Mouse (Mus musculus) gastrocnemius, postnatal 14 days (tissue): ENCODE measurements at regions not wholly inside any gene's neighbourhood (a gene's known extent, or its start where the extent isn't known, plus 50 kb on each side); places are given as distances from the start of the nearest gene placed in this dataset.

Experiments used
- DNase-seq: peaks from one replicate; pipeline ENCODE4 v3.0.0; 2021; ENCODE audit warnings: mixed read lengths
- intact Hi-C: fragments of 180-260 bp; cut with DNase I; formaldehyde crosslinking; loops from one replicate; pipeline ENCODE4 v1.15.1; 2025; ENCODE audit warnings: low total_unique reads

GRCm38 (mm10) chr10:66896698-66897622 lies 199.0 kb upstream of the Jmjd1c start:
- no peak for DNase-seq
- intact Hi-C loops: no loop called here

DNA sequence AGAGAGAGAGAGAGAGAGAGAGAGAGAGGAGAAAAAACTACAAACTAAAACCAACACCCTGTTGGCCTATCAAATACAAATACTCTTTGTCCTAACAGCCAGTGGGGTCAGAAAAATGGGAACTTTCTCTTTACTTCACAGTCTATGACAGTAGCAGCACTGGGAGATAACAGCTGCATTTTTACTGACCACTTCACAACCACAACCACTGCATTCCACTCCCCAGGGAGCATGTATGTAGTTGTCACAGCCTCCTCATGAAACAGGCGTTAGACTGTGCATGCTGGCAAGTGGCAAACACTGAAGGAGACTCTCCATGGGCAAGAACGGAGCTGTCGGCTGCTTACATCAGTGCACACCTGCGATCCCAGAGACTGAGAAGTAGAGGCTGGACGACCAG lies 196.2 kb upstream of the Jmjd1c start:
- no peak for DNase-seq
- intact Hi-C loops: loop anchor here (10.0 kb wide), 1 partner anchor 405 kb away; no protein-coding TSS in a partner anchor

GRCm38 (mm10) chr10:66900781-66901180 lies 195.1 kb upstream of the Jmjd1c start:
- intact Hi-C loops: loop anchor here (10.0 kb wide), 1 partner anchor 404 kb away; no protein-coding TSS in a partner anchor
- no peak for DNase-seq

GRCm38 (mm10) chr10:66901873-66902272 lies 194.1 kb upstream of the Jmjd1c start:
- intact Hi-C loops: loop anchor here (10.0 kb wide), 1 partner anchor 403 kb away; no protein-coding TSS in a partner anchor

DNA sequence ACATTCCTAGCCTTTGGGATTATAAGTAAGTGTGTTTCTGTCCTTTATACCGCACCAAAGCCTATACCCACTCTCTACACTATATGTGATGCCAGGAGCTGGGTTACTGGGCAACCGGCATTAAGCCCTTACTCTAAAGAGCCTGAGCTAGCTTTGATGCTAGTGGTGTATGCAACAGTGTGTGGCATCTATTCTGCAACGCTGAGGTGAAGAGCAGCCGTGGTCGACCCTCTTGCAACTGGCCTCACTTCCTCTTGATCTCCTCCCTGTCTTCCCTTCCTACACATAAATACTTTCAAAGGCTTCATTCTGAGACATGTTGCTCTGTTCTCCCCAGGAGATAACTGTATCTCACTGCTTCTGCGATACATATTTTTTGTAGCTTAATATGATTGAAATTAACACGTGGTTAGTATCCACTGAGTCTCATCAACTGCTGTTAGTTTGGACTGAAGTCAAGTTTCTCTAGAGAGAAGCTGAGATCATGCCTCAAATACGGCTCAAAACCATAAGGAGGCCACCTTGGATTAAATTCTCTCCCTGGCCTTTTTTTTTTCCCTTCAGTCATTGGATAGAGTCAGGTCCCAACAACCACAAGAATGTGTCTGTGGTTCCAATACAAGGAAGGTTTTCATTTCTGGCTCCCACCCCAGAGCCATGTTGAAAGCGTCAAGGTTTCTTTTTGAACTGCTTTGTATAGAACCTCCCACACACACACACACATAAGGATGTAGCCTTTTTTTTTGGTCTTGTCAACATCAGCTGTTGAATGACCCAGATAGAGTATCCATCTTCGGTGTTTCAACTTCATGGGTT lies 191.2 kb upstream of the Jmjd1c start:
- no peak for DNase-seq
- intact Hi-C loops: loop anchor here (10.0 kb wide), 1 partner anchor 400 kb away; no protein-coding TSS in a partner anchor

More at GRCm38 (mm10) chr10:66901873-66902272, 194.1 kb upstream of the Jmjd1c start:
- no peak for DNase-seq

- intact Hi-C loops: loop anchor here (10.0 kb wide), 1 partner anchor 397 kb away; no protein-coding TSS in a partner anchor
- DNase-seq: no peak
Measured at GRCm38 (mm10) chr10:66907842-66908241, 188.1 kb upstream of the Jmjd1c start.

DNA sequence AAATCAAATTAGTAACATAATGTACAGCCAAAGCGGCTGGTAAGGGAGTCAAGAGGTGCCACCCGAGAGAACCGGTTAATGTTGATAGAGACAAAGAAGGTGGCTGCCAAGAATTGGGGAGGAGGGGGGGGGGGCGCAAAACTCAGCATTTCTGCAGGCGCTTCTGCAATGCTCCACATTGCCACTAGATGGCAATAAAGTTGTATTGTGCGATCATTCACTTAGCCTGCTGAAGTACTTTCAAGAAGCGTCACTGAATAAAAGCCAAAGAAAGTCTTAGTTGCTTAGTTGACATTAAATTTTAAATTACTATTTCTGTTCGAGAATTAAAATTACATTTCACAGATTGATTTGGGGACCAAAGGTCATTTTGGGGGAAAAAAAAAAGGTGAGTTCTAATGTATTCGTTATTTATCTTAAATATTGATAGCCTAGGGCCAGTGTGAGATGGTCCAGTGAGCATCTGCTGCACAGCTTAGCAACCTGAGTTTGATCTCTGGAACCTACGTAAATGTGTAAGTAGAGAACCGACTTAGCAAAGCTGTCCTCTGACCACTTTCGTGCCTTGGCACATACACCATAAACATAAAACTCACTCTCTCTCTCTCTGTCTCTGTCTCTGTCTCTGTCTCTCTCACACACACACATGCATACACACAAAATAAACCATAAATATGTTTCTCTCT lies 186.6 kb upstream of the Jmjd1c start:
- DNase-seq: peak; percentile 30
- intact Hi-C loops: loop anchor here (10.0 kb wide), 1 partner anchor 395 kb away; no protein-coding TSS in a partner anchor

GRCm38 (mm10) chr10:66909905-66910681 lies 185.8 kb upstream of the Jmjd1c start:
- DNase-seq: no peak
- intact Hi-C loops: loop anchor here (10.0 kb wide), 2 partner anchors 315 to 395 kb away; no protein-coding TSS in a partner anchor

GRCm38 (mm10) chr10:66911261-66911911 lies 184.5 kb upstream of the Jmjd1c start:
- intact Hi-C loops: loop anchor here (10.0 kb wide), 1 partner anchor 313 kb away; no protein-coding TSS in a partner anchor

GRCm38 (mm10) chr10:66912440-66912839 lies 183.5 kb upstream of the Jmjd1c start:
- no peak for DNase-seq
- intact Hi-C loops: loop anchor here (10.0 kb wide), 1 partner anchor 312 kb away; no protein-coding TSS in a partner anchor

More at GRCm38 (mm10) chr10:66911261-66911911, 184.5 kb upstream of the Jmjd1c start:
- DNase-seq: peak; percentile 42

- no peak for DNase-seq
- intact Hi-C loops: loop anchor here (10.0 kb wide), 1 partner anchor 312 kb away; no protein-coding TSS in a partner anchor
Measured at GRCm38 (mm10) chr10:66913187-66913586, 182.7 kb upstream of the Jmjd1c start.

GRCm38 (mm10) chr10:66913627-66914026 lies 182.3 kb upstream of the Jmjd1c start:
- no peak for DNase-seq
- intact Hi-C loops: loop anchor here (10.0 kb wide), 1 partner anchor 311 kb away; no protein-coding TSS in a partner anchor

- DNase-seq: no peak
- intact Hi-C loops: loop anchor here (10.0 kb wide), 1 partner anchor 310 kb away; no protein-coding TSS in a partner anchor
Measured at GRCm38 (mm10) chr10:66914288-66914975, 181.5 kb upstream of the Jmjd1c start.

GRCm38 (mm10) chr10:66915801-66916200 lies 180.1 kb upstream of the Jmjd1c start:
- intact Hi-C loops: loop anchor here (10.0 kb wide), 1 partner anchor 309 kb away; no protein-coding TSS in a partner anchor
- DNase-seq: no peak

GRCm38 (mm10) chr10:66917725-66918124 lies 178.2 kb upstream of the Jmjd1c start:
- no peak for DNase-seq
- intact Hi-C loops: loop anchor here (10.0 kb wide), 1 partner anchor 307 kb away; no protein-coding TSS in a partner anchor

- no peak for DNase-seq
- intact Hi-C loops: loop anchor here (10.0 kb wide), 1 partner anchor 306 kb away; no protein-coding TSS in a partner anchor
Measured at GRCm38 (mm10) chr10:66918713-66919112, 177.2 kb upstream of the Jmjd1c start.
